Mouse (Mus musculus): ENCODE data around the gene Tenm4.

The Tenm4 gene

GRCm38 (mm10) chr7:96242328-96243185 lies 71.5 kb downstream of the Tenm4 start:
- DNase-seq (ENCODE audit: low spot score): no peak

- no peak for DNase-seq (ENCODE audit: low spot score)
Measured at GRCm38 (mm10) chr7:96244796-96245195, 73.8 kb downstream of the Tenm4 start.

GRCm38 (mm10) chr7:96259630-96260029 lies 88.6 kb downstream of the Tenm4 start:
- DNase-seq (ENCODE audit: low spot score): no peak

- DNase-seq (ENCODE audit: low spot score): no peak
Measured at GRCm38 (mm10) chr7:96262182-96262581, 91.1 kb downstream of the Tenm4 start.

GRCm38 (mm10) chr7:96265941-96266340 lies 94.9 kb downstream of the Tenm4 start:
- peak; percentile 45 for DNase-seq (ENCODE audit: low spot score)

- DNase-seq (ENCODE audit: low spot score): no peak
Measured at GRCm38 (mm10) chr7:96267266-96267665, 96.2 kb downstream of the Tenm4 start.

- DNase-seq (ENCODE audit: low spot score): no peak
Measured at GRCm38 (mm10) chr7:96270684-96271083, 99.6 kb downstream of the Tenm4 start.

GRCm38 (mm10) chr7:96272068-96272467 lies 101.0 kb downstream of the Tenm4 start:
- DNase-seq (ENCODE audit: low spot score): no peak

- DNase-seq (ENCODE audit: low spot score): no peak
Measured at GRCm38 (mm10) chr7:96274486-96274885, 103.4 kb downstream of the Tenm4 start.

- DNase-seq (ENCODE audit: low spot score): no peak
Measured at GRCm38 (mm10) chr7:96277550-96277949, 106.5 kb downstream of the Tenm4 start.

- no peak for DNase-seq (ENCODE audit: low spot score)
Measured at GRCm38 (mm10) chr7:96278378-96278777, 107.3 kb downstream of the Tenm4 start.

GRCm38 (mm10) chr7:96280795-96281194 lies 109.7 kb downstream of the Tenm4 start:
- DNase-seq (ENCODE audit: low spot score): no peak

GRCm38 (mm10) chr7:96290576-96290975 lies 119.5 kb downstream of the Tenm4 start:
- no peak for DNase-seq (ENCODE audit: low spot score)

- DNase-seq (ENCODE audit: low spot score): no peak
Measured at GRCm38 (mm10) chr7:96295959-96296358, 124.9 kb downstream of the Tenm4 start.

GRCm38 (mm10) chr7:96300826-96301397 lies 129.9 kb downstream of the Tenm4 start:
- DNase-seq (ENCODE audit: low spot score): no peak

GRCm38 (mm10) chr7:96301813-96302212 lies 130.8 kb downstream of the Tenm4 start:
- DNase-seq (ENCODE audit: low spot score): no peak

- no peak for DNase-seq (ENCODE audit: low spot score)
Measured at GRCm38 (mm10) chr7:96303963-96304362, 132.9 kb downstream of the Tenm4 start.

GRCm38 (mm10) chr7:96305382-96305935 lies 134.4 kb downstream of the Tenm4 start:
- DNase-seq (ENCODE audit: low spot score): no peak

GRCm38 (mm10) chr7:96308106-96308505 lies 137.1 kb downstream of the Tenm4 start:
- no peak for DNase-seq (ENCODE audit: low spot score)

GRCm38 (mm10) chr7:96329343-96329742 lies 158.3 kb downstream of the Tenm4 start:
- DNase-seq (ENCODE audit: low spot score): no peak

- no peak for DNase-seq (ENCODE audit: low spot score)
Measured at GRCm38 (mm10) chr7:96331186-96331585, 160.1 kb downstream of the Tenm4 start.

- no peak for DNase-seq (ENCODE audit: low spot score)
Measured at GRCm38 (mm10) chr7:96334361-96334760, 163.3 kb downstream of the Tenm4 start.

- no peak for DNase-seq (ENCODE audit: low spot score)
Measured at GRCm38 (mm10) chr7:96336376-96336775, 165.3 kb downstream of the Tenm4 start.
